Mouse (Mus musculus): ENCODE measurements around the gene Apobec4.

DNA sequence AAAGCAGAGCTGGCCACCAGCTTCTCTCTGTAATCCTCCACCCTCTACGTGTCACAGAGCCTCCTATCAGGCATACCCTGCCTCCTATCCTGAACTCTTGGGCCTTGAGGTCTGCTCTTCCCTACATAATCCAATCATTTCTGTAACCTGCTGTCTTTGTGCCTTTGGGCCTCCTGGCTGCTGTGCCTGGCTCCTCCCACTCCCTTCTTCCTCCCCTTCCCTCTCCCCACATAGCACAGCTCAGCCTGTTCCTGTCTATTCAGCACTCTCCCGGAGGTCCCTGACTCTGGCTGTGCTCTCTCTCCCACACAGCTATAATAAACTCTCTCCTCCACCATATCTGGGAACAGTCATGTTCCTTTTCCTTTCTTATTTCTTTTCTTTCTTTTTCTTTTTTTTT, 49.5 kb downstream of the Apobec4 start, which contains the start of gene Ncf2:
- TF ChIP-seq CTCF (IDR thresholded peaks at IDR 0.05; ENCODE audit: low read depth, low read length): no peak
- TF ChIP-seq GATA1 (IDR thresholded peaks at IDR 0.05; ENCODE audit: borderline replicate concordance, low read length): no peak
- TF ChIP-seq POLR2AphosphoS5 (IDR thresholded peaks at IDR 0.05; ENCODE audit: insufficient replicate concordance, low read depth, low read length): no peak
- TF ChIP-seq TAL1 (conservative IDR thresholded peaks at IDR 0.05; ENCODE audit: low read depth, low read length): no peak
- no peak for TF ChIP-seq GATA2 (IDR thresholded peaks at IDR 0.05; ENCODE audit: borderline replicate concordance, low read depth, low read length)

All from G1E (cell line).